Mouse (Mus musculus) liver, adult 2 months (tissue): ENCODE data around the gene Kcnq2.

ENCODE experiments used
- CTCF ChIP-seq: fragments of 200-500 bp; IDR thresholded peaks from 2 replicates; pipeline ENCODE4 v1.5.1; 2011; ENCODE audit warnings: low read depth, low read length, control low read depth
- POLR2A ChIP-seq: fragments of 200-500 bp; IDR thresholded peaks from 2 replicates; pipeline ENCODE4 v1.6.1; 2011; ENCODE audit warnings: low read length, control low read depth; ENCODE audit not compliant: insufficient read depth; ENCODE audit errors: extremely low read depth

DNA sequence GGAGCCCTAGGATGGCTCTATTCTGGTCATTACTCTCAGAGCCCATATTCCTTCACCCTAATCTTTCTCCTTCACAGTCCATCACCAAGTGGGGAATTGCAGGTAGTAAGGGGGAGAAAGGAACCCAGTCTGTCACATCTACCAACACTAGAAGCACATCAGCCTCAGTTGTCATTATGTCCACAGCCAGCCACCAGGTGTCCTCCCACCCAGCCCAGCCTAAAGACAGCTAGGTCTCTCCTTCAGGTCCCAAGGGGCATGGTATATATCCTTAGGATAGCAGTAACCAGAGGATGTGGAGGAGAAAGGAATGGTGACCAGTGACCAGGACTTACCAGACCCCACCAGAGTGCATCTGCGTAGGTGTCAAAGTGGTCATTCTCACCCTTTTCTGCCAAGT, 23.4 kb downstream of the Kcnq2 start:
- TF ChIP-seq CTCF = no peak
- no peak for TF ChIP-seq POLR2A
